Mouse (Mus musculus): ENCODE measurements at regions not wholly inside any gene's neighbourhood (a gene's known extent, or its start where the extent isn't known, plus 50 kb on each side); places are given as distances from the start of the nearest gene placed in this dataset.

DNA sequence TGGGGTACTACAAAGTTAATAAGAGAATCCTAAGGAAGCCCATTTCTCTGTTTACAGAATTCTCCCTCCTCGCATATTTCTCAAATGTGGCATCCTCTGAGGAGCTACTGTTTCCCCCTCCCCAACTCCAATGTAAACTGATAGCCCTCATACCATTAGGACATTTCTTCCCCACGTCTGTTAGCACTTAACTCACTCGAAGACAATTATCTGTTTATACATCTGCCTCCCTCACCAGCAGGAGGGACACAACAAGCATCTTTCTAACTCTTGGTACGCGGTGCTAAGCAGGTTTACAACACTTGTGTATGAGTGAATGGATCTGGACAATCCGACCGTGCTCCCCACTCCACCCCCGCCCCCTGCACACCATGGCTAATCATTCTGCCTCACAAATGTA, 324.8 kb downstream of the Sox4 start:
- TF ChIP-seq CTCF (IDR thresholded peaks at IDR 0.05; ENCODE audit: insufficient read depth, low read depth, low read length) (no peak), POLR2A (IDR thresholded peaks at IDR 0.05; ENCODE audit: insufficient read depth, low read depth, low read length) (no peak)

Measured in olfactory bulb, adult 2 months (tissue).